Mouse (Mus musculus) MEL (cell line): ENCODE results near the gene Kcnab3.

Experiments used
- CHD2 ChIP-seq: IDR thresholded peaks from 2 replicates; pipeline ENCODE4 v1.6.1; 2011; ENCODE audit warnings: low read length, improper control_type of control experiment
- CTCF ChIP-seq, 3 experiments: IDR thresholded peaks in 2 of 3; conservative IDR thresholded peaks in 1 of 3; 2 replicates each; pipeline ENCODE4 v1.5.1; 2011 to 2012; ENCODE audit warnings: low read length in 3 of 3, low read depth in 2 of 3, mild to moderate bottlenecking in 2 of 3, improper control_type of control experiment in 1 of 3, inconsistent platforms in 1 of 3, mixed read lengths in 1 of 3, moderate library complexity in 1 of 3; ENCODE audit not compliant: control insufficient read depth in 1 of 3, insufficient read depth in 1 of 3, poor library complexity in 1 of 3, severe bottlenecking in 1 of 3
- EP300 ChIP-seq, 2 experiments: IDR thresholded peaks; 2 replicates each; pipeline ENCODE4 v1.6.1; 2011; ENCODE audit warnings: improper control_type of control experiment in 2 of 2, low read length in 2 of 2, low read depth in 1 of 2, mild to moderate bottlenecking in 1 of 2
- GABPA ChIP-seq: IDR thresholded peaks from 2 replicates; pipeline ENCODE4 v1.6.1; 2012; ENCODE audit warnings: low read depth, mild to moderate bottlenecking, inconsistent platforms, low read length, improper control_type of control experiment, moderate library complexity
- GATA1 ChIP-seq: IDR thresholded peaks from 2 replicates; pipeline ENCODE4 v1.6.1; 2011; ENCODE audit warnings: low read depth, low read length, improper control_type of control experiment
- JUND ChIP-seq: IDR thresholded peaks from 2 replicates; pipeline ENCODE4 v1.6.1; 2011; ENCODE audit warnings: low read depth, mild to moderate bottlenecking, improper control_type of control experiment, low read length
- MAFK ChIP-seq: IDR thresholded peaks from 2 replicates; pipeline ENCODE4 v1.6.1; 2011; ENCODE audit warnings: low read depth, mild to moderate bottlenecking, low read length, improper control_type of control experiment, borderline replicate concordance
- MYB ChIP-seq: IDR thresholded peaks from 2 replicates; pipeline ENCODE4 v1.6.1; 2011; ENCODE audit warnings: mild to moderate bottlenecking, low read depth, low read length, improper control_type of control experiment
- POLR2A ChIP-seq, 2 experiments: IDR thresholded peaks; 2 replicates each; pipeline ENCODE4 v1.6.1; 2011 to 2012; ENCODE audit warnings: low read length in 2 of 2, mild to moderate bottlenecking in 2 of 2, control low read depth in 1 of 2, improper control_type of control experiment in 1 of 2, low read depth in 1 of 2, moderate library complexity in 1 of 2; ENCODE audit not compliant: control insufficient read depth in 1 of 2, insufficient read depth in 1 of 2, poor library complexity in 1 of 2
- TAL1 ChIP-seq: IDR thresholded peaks from 2 replicates; pipeline ENCODE4 v1.6.1; 2012; ENCODE audit warnings: mild to moderate bottlenecking, inconsistent platforms, low read length, moderate library complexity, mixed read lengths
- UBTF ChIP-seq: IDR thresholded peaks from 2 replicates; pipeline ENCODE4 v1.6.1; 2012; ENCODE audit warnings: low read depth, mild to moderate bottlenecking, inconsistent platforms, low read length, improper control_type of control experiment, moderate library complexity, borderline replicate concordance; ENCODE audit not compliant: insufficient read depth
- USF1 ChIP-seq: IDR thresholded peaks from 2 replicates; pipeline ENCODE4 v1.6.1; 2014; ENCODE audit warnings: low read depth, mild to moderate bottlenecking, inconsistent platforms, low read length, improper control_type of control experiment, moderate library complexity
- ZNF384 ChIP-seq: IDR thresholded peaks from 2 replicates; pipeline ENCODE4 v1.6.1; 2012; ENCODE audit warnings: low read depth, mild to moderate bottlenecking, inconsistent platforms, low read length, improper control_type of control experiment

DNA sequence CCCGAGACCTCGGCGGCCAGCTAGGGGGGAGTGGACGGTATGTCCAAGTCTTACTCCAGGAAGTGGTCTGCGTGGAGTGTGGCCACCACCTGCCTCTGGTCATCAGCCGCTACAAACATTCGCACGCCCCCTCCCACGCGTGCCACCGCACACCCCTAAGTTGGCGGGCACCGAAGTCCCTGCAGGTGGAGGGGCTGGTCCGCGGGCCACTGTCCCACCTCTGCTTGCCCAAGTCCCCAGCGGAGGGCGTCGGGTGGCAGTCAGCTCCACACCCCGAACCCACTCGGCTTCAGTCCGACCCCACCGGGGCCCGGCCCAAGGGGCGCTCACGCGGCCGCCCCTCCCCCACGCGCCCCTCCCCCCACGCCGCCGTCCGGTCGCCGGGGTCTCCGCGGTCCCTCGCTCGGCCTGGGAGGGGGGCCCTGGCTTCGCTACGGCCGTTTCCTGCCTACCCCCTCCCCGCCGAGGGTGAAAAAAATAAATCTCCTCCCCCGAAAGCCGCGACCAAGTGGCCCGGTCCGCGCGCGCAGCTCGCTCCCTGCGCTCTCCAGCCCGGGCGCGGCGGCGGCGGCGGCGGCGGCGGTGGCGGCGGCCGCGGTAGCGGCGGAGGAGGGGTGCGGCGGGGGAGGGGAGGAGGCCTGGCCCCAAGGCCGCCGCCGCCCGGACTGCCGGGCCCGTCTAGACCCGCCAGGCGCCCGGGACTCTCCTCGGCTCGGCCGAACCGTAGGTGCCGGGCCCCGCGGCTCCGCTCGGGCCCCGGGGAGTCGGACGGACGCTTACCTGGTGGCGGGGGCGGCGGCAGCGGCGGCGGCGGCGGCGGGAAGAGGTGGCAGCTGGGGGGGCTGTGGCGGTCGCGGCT, 42.5 kb downstream of the Kcnab3 start:
- TF ChIP-seq CTCF (IDR thresholded peaks at IDR 0.05 in 2 of 3, conservative IDR thresholded peaks at IDR 0.05 in 1 of 3; ENCODE audit: control insufficient read depth in 1 of 3, insufficient read depth in 1 of 3, low read depth in 2 of 3, low read length in 3 of 3, poor library complexity in 1 of 3, severe bottlenecking in 1 of 3) (no peak), MYB (no peak), GABPA (no peak), EP300 (IDR thresholded peaks at IDR 0.05; ENCODE audit: low read depth in 1 of 2, low read length in 2 of 2) (no peak), GATA1 (no peak), USF1 (no peak), CHD2 (peak; percentile 53; the same call in 1 of the 2 replicates), JUND (no peak), UBTF (0 out of 2 replicates have a peak, but pooled peaks have one; percentile 23), MAFK (no peak), POLR2A (IDR thresholded peaks at IDR 0.05; ENCODE audit: control insufficient read depth in 1 of 2, insufficient read depth in 1 of 2, low read depth in 1 of 2, low read length in 2 of 2, poor library complexity in 1 of 2) (peak; percentile 22 to 36; a peak in 1 of 4 replicates), ZNF384 (no peak), TAL1 (no peak)
